Mouse (Mus musculus) embryonic facial prominence, embryonic 13.5 days (tissue): ENCODE measurements around the gene Samd14. TPM values are rescaled to one million over a fixed set of nuclear protein-coding genes. Genes with fewer than 3 reads are reported as not detected.
A peak's percentile ranks its signal among the peaks of the same experiment; 100 is the strongest.
"Not testable (repeated sequence)": the region's sequence is repeated elsewhere in the genome, so short reads cannot be mapped to it uniquely, and the experiment has no call there.

Experiments used
- ATAC-seq: fragments of 200-750 bp; cut with Nextera tagmentation; 2 replicates; pipeline ENCODE4 v1.8.0; 2017; ENCODE audit warnings: low read depth; ENCODE audit not compliant: insufficient number of reproducible peaks, insufficient read depth, low FRiP score, low TSS enrichment
- H3K27ac ChIP-seq: fragments of 300-500 bp; sonication (generic); 2 replicates; pipeline ENCODE4 v1.5.1; 2015; ENCODE audit warnings: moderate library complexity, mild to moderate bottlenecking, inconsistent platforms
- H3K27me3 ChIP-seq: fragments of 300-500 bp; sonication (generic); 2 replicates; pipeline ENCODE4 v1.6.1; 2015; ENCODE audit warnings: mild to moderate bottlenecking, inconsistent platforms
- H3K36me3 ChIP-seq: fragments of 300-500 bp; sonication (generic); 2 replicates; pipeline ENCODE4 v1.6.1; 2015; ENCODE audit warnings: mild to moderate bottlenecking, inconsistent platforms
- H3K4me1 ChIP-seq: fragments of 300-500 bp; sonication (generic); 2 replicates; pipeline ENCODE4 v1.6.1; 2015; ENCODE audit warnings: inconsistent platforms
- H3K4me2 ChIP-seq: fragments of 300-500 bp; sonication (generic); 2 replicates; pipeline ENCODE4 v1.6.1; 2015; ENCODE audit warnings: moderate library complexity, mild to moderate bottlenecking, inconsistent platforms
- H3K4me3 ChIP-seq: fragments of 300-500 bp; sonication (generic); 2 replicates; pipeline ENCODE4 v1.5.1; 2015; ENCODE audit warnings: mild to moderate bottlenecking, inconsistent platforms
- H3K9ac ChIP-seq: fragments of 300-500 bp; sonication (generic); 2 replicates; pipeline ENCODE4 v1.6.1; 2015; ENCODE audit warnings: mild to moderate bottlenecking, inconsistent platforms
- H3K9me3 ChIP-seq: fragments of 300-500 bp; sonication (generic); 2 replicates; pipeline ENCODE4 v1.6.1; 2016; ENCODE audit warnings: inconsistent platforms
- WGBS: fragments of 180-500 bp; shearing (Covaris S2); methylation state at CpG from one replicate; pipeline ENCODE4 v1.1.7; 2015; ENCODE audit warnings: mixed read lengths; 5-methylcytosine and 5-hydroxymethylcytosine counted together
- polyA plus RNA-seq: library from polyadenylated mRNA; unstranded; fragments of >200 nt; fragmentation: Nextera tagmentation; extraction: Ambion mirVana; gene quantifications from 2 replicates; pipeline ENCODE4 v1.2.1, GENCODE M21; 2015

Samd14 gene
- polyA plus RNA-seq, result 36.2 and 36.8 TPM in 2 replicates

- Histone ChIP-seq H3K36me3 (peaks cover 32% of the 10 kb centered on the region), H3K4me3 (peak within 1 kb of the TSS; percentile 93), H3K4me1 (peaks cover 67% of the 10 kb centered on the region), H3K9me3 (no peaks in the 10 kb centered on the region), H3K4me2 (peak within 1 kb of the TSS; percentile 81), H3K9ac (peak within 1 kb of the TSS; percentile 94), H3K27ac (peak within 1 kb of the TSS; percentile 97), H3K27me3 (no peaks in the 10 kb centered on the region)
- ATAC-seq, result peak; percentile 60; the same call in 1 of the 2 replicates
- 0% methylated on average over 27 of the region's 32 CpGs for WGBS
Measured at GRCm38 (mm10) chr11:95009629-95010014, at the start of gene Samd14. Samd14 (plus strand) TSS chr11:95009879.

- H3K27me3 ChIP-seq, result no peaks in the 10 kb centered on the region
- ATAC-seq, result no peak
- H3K27ac ChIP-seq, result no peak overlapping the region
- WGBS, result 75% methylated on average over 5 of the region's 5 CpGs
- H3K9me3 ChIP-seq, result no peaks in the 10 kb centered on the region
- no peak overlapping the region for H3K4me2 ChIP-seq
- H3K36me3 ChIP-seq, result no peaks in the 10 kb centered on the region
- no peak overlapping the region for H3K9ac ChIP-seq
- peaks cover 15% of the 10 kb centered on the region for H3K4me1 ChIP-seq
- no peak overlapping the region for H3K4me3 ChIP-seq
Measured at GRCm38 (mm10) chr11:94962534-94963101, 47.1 kb upstream of the Samd14 start.

- WGBS, result 40% methylated on average over 4 of the region's 4 CpGs
- H3K9me3 ChIP-seq, result no peaks in the 10 kb centered on the region
- H3K9ac ChIP-seq, result peak within 1 kb of the TSS; percentile 6; the same call in 1 of the 2 replicates
- no peak within 1 kb of the TSS for H3K27ac ChIP-seq
- H3K4me3 ChIP-seq, result no peak within 1 kb of the TSS
- H3K4me2 ChIP-seq, result no peak within 1 kb of the TSS
- no peak for ATAC-seq
- no peaks in the 10 kb centered on the region for H3K36me3 ChIP-seq
- no peaks in the 10 kb centered on the region; the same call in 1 of the 2 replicates for H3K4me1 ChIP-seq
- 0 out of 2 replicates have a peak, but pooled peaks cover 4% of the 10 kb centered on the region for H3K27me3 ChIP-seq
Measured at GRCm38 (mm10) chr11:94967419-94967818, 42.3 kb upstream of the Samd14 start, which contains the start of gene Hils1. Hils1 (plus strand) TSS chr11:94967593.

GRCm38 (mm10) chr11:94968187-94968586 lies 41.5 kb upstream of the Samd14 start:
- ATAC-seq, result no peak
- 82% methylated on average over 7 of the region's 7 CpGs for WGBS
- H3K9me3 ChIP-seq, result no peaks in the 10 kb centered on the region
- H3K36me3 ChIP-seq, result no peaks in the 10 kb centered on the region
- 0 out of 2 replicates have a peak, but pooled peaks cover 4% of the 10 kb centered on the region for H3K27me3 ChIP-seq
- no peak overlapping the region for H3K27ac ChIP-seq
- H3K4me3 ChIP-seq, result no peak overlapping the region
- peak overlapping the region; percentile 6; the same call in 1 of the 2 replicates for H3K9ac ChIP-seq
- no peak overlapping the region for H3K4me2 ChIP-seq
- no peaks in the 10 kb centered on the region for H3K4me1 ChIP-seq

GRCm38 (mm10) chr11:94969709-94970108 lies 40.0 kb upstream of the Samd14 start:
- ATAC-seq, H3K36me3 ChIP-seq, H3K27me3 ChIP-seq, H3K4me2 ChIP-seq, H3K9me3 ChIP-seq, H3K27ac ChIP-seq, H3K9ac ChIP-seq, H3K4me1 ChIP-seq, H3K4me3 ChIP-seq: not testable (repeated sequence)
- WGBS, result 95% methylated on average over 4 of the region's 4 CpGs

GRCm38 (mm10) chr11:94970210-94970943 lies 39.3 kb upstream of the Samd14 start:
- Histone ChIP-seq H3K36me3 (no peaks in the 10 kb centered on the region), H3K27ac (no peak overlapping the region; the same call in 1 of the 2 replicates), H3K4me3 (no peak overlapping the region), H3K4me2 (no peak overlapping the region), H3K9me3 (no peaks in the 10 kb centered on the region), H3K9ac (no peak overlapping the region), H3K27me3 (0 out of 2 replicates have a peak, but pooled peaks cover 4% of the 10 kb centered on the region), H3K4me1 (no peaks in the 10 kb centered on the region)
- 61% methylated on average over 15 of the region's 15 CpGs for WGBS
- ATAC-seq, result no peak

GRCm38 (mm10) chr11:94971895-94972615 lies 37.6 kb upstream of the Samd14 start:
- H3K4me2 ChIP-seq, result no peak overlapping the region
- H3K9ac ChIP-seq, result no peak overlapping the region
- no peak for ATAC-seq
- no peaks in the 10 kb centered on the region for H3K9me3 ChIP-seq
- WGBS, result 63% methylated on average over 16 of the region's 16 CpGs
- no peak overlapping the region for H3K27ac ChIP-seq
- 0 out of 2 replicates have a peak, but pooled peaks cover 4% of the 10 kb centered on the region for H3K27me3 ChIP-seq
- H3K4me1 ChIP-seq, result no peaks in the 10 kb centered on the region
- no peaks in the 10 kb centered on the region for H3K36me3 ChIP-seq
- H3K4me3 ChIP-seq, result no peak overlapping the region

- Histone ChIP-seq H3K4me2 (no peak overlapping the region), H3K27me3 (0 out of 2 replicates have a peak, but pooled peaks cover 4% of the 10 kb centered on the region), H3K27ac (no peak overlapping the region), H3K4me1 (peaks cover under 1% of the 10 kb centered on the region; the same call in 1 of the 2 replicates), H3K9me3 (no peaks in the 10 kb centered on the region), H3K4me3 (no peak overlapping the region), H3K9ac (peak overlapping the region; percentile 32; the same call in 1 of the 2 replicates), H3K36me3 (no peaks in the 10 kb centered on the region)
- ATAC-seq, result no peak
- WGBS, result 52% methylated on average over 5 of the region's 5 CpGs
Measured at GRCm38 (mm10) chr11:94972887-94973286, 36.8 kb upstream of the Samd14 start.

- no peak for ATAC-seq
- Histone ChIP-seq H3K27ac (no peak overlapping the region), H3K27me3 (0 out of 2 replicates have a peak, but pooled peaks cover 4% of the 10 kb centered on the region), H3K4me3 (no peak overlapping the region), H3K4me2 (no peak overlapping the region), H3K4me1 (peaks cover 5% of the 10 kb centered on the region; the same call in 1 of the 2 replicates), H3K9ac (peak overlapping the region; percentile 32; the same call in 1 of the 2 replicates), H3K9me3 (no peaks in the 10 kb centered on the region), H3K36me3 (no peaks in the 10 kb centered on the region)
- 40% methylated on average over 4 of the region's 4 CpGs for WGBS
Measured at GRCm38 (mm10) chr11:94973313-94973712, 36.4 kb upstream of the Samd14 start.

GRCm38 (mm10) chr11:94974951-94975350 lies 34.7 kb upstream of the Samd14 start:
- ATAC-seq, result no peak

GRCm38 (mm10) chr11:94976199-94976598 lies 33.5 kb upstream of the Samd14 start, which contains the start of gene Sgca:
Sgca (minus strand) TSS chr11:94976327.
- Histone ChIP-seq H3K36me3 (no peaks in the 10 kb centered on the region), H3K9me3 (no peaks in the 10 kb centered on the region), H3K4me2 (no peak within 1 kb of the TSS), H3K4me3 (no peak within 1 kb of the TSS), H3K4me1 (peaks cover 13% of the 10 kb centered on the region), H3K27ac (no peak within 1 kb of the TSS), H3K27me3 (0 out of 2 replicates have a peak, but pooled peaks cover 4% of the 10 kb centered on the region), H3K9ac (no peak within 1 kb of the TSS)
- WGBS, result 73% methylated on average over 5 of the region's 5 CpGs
- no peak for ATAC-seq

More at GRCm38 (mm10) chr11:94974951-94975350, 34.7 kb upstream of the Samd14 start:
- no peak overlapping the region for H3K4me3 ChIP-seq
- no peak overlapping the region for H3K4me2 ChIP-seq
- WGBS, result 83% methylated on average over 2 of the region's 2 CpGs
- H3K9ac ChIP-seq, result no peak overlapping the region
- H3K27ac ChIP-seq, result no peak overlapping the region
- no peaks in the 10 kb centered on the region for H3K9me3 ChIP-seq
- peaks cover 13% of the 10 kb centered on the region for H3K4me1 ChIP-seq
- H3K36me3 ChIP-seq, result no peaks in the 10 kb centered on the region
- 0 out of 2 replicates have a peak, but pooled peaks cover 4% of the 10 kb centered on the region for H3K27me3 ChIP-seq
